Comparison of ENCODE assay signal across 7 mouse cellular contexts in the genomic region with DNA sequence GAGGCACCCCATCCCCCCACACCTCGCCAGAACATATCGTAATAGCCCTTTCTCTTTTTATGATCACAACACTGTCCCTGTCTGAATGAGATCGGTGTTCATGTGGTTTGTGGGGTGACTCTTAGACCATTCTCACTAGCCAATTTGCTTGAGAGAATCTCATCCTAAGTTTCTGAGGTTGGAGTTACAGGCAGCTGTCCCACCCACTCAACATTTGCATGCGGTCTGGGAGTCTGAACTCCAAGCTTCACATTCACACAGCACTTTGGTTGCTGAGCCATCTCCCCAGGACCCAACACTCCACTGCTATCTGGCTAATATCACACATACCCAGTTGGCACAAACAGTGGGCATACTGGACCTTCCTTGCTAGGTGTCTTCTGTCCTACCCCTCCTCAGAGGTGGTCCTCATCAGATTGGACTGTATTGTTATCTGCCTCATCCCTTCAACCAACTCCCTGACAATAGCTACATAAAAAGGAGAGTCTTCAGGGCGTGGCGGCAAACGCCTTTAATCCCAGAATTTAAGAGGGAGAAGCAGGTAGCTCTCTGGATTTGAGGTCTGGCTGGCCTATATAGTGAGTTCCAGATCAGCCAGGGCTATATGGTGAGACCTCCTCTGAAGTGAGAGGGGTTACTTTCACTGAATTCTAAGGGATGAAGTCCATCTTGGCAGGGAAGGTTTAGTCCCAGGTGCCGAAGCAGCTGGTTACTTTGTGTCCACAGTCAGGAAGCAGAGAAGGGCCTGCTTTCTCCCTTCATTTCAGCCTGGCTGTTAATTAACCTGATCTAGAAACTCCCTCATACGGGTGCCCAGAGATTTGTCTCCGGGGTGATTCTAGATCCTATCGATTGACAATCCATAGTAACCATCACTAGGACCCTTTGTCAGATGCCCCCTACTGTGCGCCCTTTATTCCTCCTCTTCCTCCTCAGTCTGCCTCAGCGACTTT. TPM values are rescaled to one million over a fixed set of nuclear protein-coding genes. Genes with fewer than 3 reads are reported as not detected.
DNase-seq lines count a peak whose midpoint lies in the region; ATAC-seq and TF ChIP-seq lines count a peak whose summit lies in the region.

No protein-coding gene starts in this region.

- no peaks in the 10 kb centered on the region for H3K27me3 ChIP-seq in testis, adult 2 months (ENCODE audit: control insufficient read depth, insufficient read depth, low read length)
- H3K27me3 ChIP-seq in hindbrain, embryonic 15.5 days, result 0 out of 2 replicates have a peak, but pooled peaks cover 3% of the 10 kb centered on the region
- peaks cover 14% of the 10 kb centered on the region for H3K27me3 ChIP-seq in limb, embryonic 15.5 days

- 47% methylated on average over 13 of the region's 13 CpGs for WGBS in hindbrain, embryonic 15.5 days
- 43% methylated on average over 13 of the region's 13 CpGs for WGBS in limb, embryonic 15.5 days

- peak overlapping the region; percentile 60 for H3K4me3 ChIP-seq in testis, adult 2 months (ENCODE audit: control insufficient read depth, low read depth, low read length)
- H3K4me3 ChIP-seq in hindbrain, embryonic 15.5 days, result peak overlapping the region; percentile 1; the same call in 1 of the 2 replicates
- 0 out of 2 replicates have a peak overlapping the region, but pooled peaks have one; percentile 17 for H3K4me3 ChIP-seq in limb, embryonic 15.5 days

- no peak for DNase-seq in testis, postnatal 10 days (ENCODE audit: low spot score)
- DNase-seq in adrenal gland, postnatal 36 days, result no peak
- no peak for DNase-seq in adrenal gland, postnatal 10 days
- no peak for DNase-seq in right cerebral cortex, adult 18-20 months

- TF ChIP-seq POLR2A in testis, adult 2 months (IDR thresholded peaks at IDR 0.05; ENCODE audit: control insufficient read depth, low read depth, low read length), result no peak

- H3K27ac ChIP-seq in testis, adult 2 months (ENCODE audit: control insufficient read depth, insufficient read depth, low read depth, low read length), result no peak overlapping the region
- no peak overlapping the region for H3K27ac ChIP-seq in hindbrain, embryonic 15.5 days (replicated peaks)
- H3K27ac ChIP-seq in limb, embryonic 15.5 days, result no peak overlapping the region

- no peaks in the 10 kb centered on the region for H3K9me3 ChIP-seq in hindbrain, embryonic 15.5 days
- no peaks in the 10 kb centered on the region for H3K9me3 ChIP-seq in limb, embryonic 15.5 days

- H3K4me2 ChIP-seq in hindbrain, embryonic 15.5 days, result peak overlapping the region; percentile 45
- peak overlapping the region; percentile 14; the same call in 1 of the 2 replicates for H3K4me2 ChIP-seq in limb, embryonic 15.5 days

- no peak for TF ChIP-seq CTCF in testis, adult 2 months (IDR thresholded peaks at IDR 0.05; ENCODE audit: control insufficient read depth, insufficient read depth, insufficient replicate concordance, low read depth, low read length)

- H3K4me1 ChIP-seq in testis, adult 2 months (ENCODE audit: control insufficient read depth, insufficient read depth, low read length), result peaks cover 10% of the 10 kb centered on the region
- peaks cover 27% of the 10 kb centered on the region for H3K4me1 ChIP-seq in hindbrain, embryonic 15.5 days (replicated peaks)
- peaks cover 15% of the 10 kb centered on the region for H3K4me1 ChIP-seq in limb, embryonic 15.5 days

- H3K36me3 ChIP-seq in testis, adult 2 months (ENCODE audit: control insufficient read depth, insufficient read depth, low read length), result no peaks in the 10 kb centered on the region
- H3K36me3 ChIP-seq in hindbrain, embryonic 15.5 days, result no peaks in the 10 kb centered on the region
- H3K36me3 ChIP-seq in limb, embryonic 15.5 days, result no peaks in the 10 kb centered on the region

- no peak for ATAC-seq in hindbrain, embryonic 15.5 days (ENCODE audit: low FRiP score, low read depth)
- ATAC-seq in limb, embryonic 15.5 days (ENCODE audit: insufficient number of reproducible peaks, low FRiP score, low TSS enrichment, low read depth), result no peak

- H3K9ac ChIP-seq in hindbrain, embryonic 15.5 days, result no peak overlapping the region
- H3K9ac ChIP-seq in limb, embryonic 15.5 days, result no peak overlapping the region

RNA-seq across cellular contexts. Expression of a gene that starts 21.6 kb away (rescaled TPM):
- polyA plus RNA-seq in testis, adult 2 months (2012; rRNA removed), result 39.9 and 47.5 TPM in 2 replicates
- 92.7 and 93.5 TPM in 2 replicates for polyA plus RNA-seq in hindbrain, embryonic 15.5 days (2015; fragmentation: Nextera tagmentation; extraction: Ambion mirVana)
- polyA plus RNA-seq in limb, embryonic 15.5 days (2015; fragmentation: Nextera tagmentation; extraction: Ambion mirVana), result 99.9 and 105 TPM in 2 replicates
- 10 to 100 TPM; 68.0 to 91.2 TPM for total RNA-seq in adrenal gland, postnatal 36 days (2021)
- 100 to 1,000 TPM in 1 of 2 experiments, 10 to 100 TPM in 1; 77.7 to 101 TPM for total RNA-seq in adrenal gland, postnatal 10 days (2021)

Comparison
In these comparisons a context has a peak if more than half of its experiments do, and no peak if none do; other contexts are left out.
1. H3K4me3 ChIP-seq: peak in every context shown above with its lines; median percentile 60 in testis, adult 2 months; 17 in limb, embryonic 15.5 days; 1 in hindbrain, embryonic 15.5 days.